In genomic region chr6:145779383-145779782, GRCm38 (mm10) we compare ENCODE assay signal across 11 mouse cellular contexts. TPM values are rescaled to one million over a fixed set of nuclear protein-coding genes. Genes with fewer than 3 reads are reported as not detected.
DNase-seq lines count a peak whose midpoint lies in the region; ATAC-seq and TF ChIP-seq lines count a peak whose summit lies in the region.
"Had no signal": no experiment of that assay in that cellular context is flagged by ENCODE, and none has a peak within 500 bp of the region (broad histone marks: within the 10 kb centered on the region; RNA-seq: fewer than 3 reads in every experiment).

No protein-coding gene starts in this region.

- ATAC-seq in heart, embryonic 11.5 days (replicated peaks; ENCODE audit: insufficient number of reproducible peaks, low FRiP score, low TSS enrichment) = 0 out of 2 replicates have a peak, but pooled peaks have one; percentile 46
- peak; percentile 91 for ATAC-seq in kidney, embryonic 16.5 days (ENCODE audit: low FRiP score, low TSS enrichment)
- no peak for ATAC-seq in cerebellum, adult (ENCODE audit: insufficient number of reproducible peaks, low FRiP score, low TSS enrichment)
- no peak for ATAC-seq in erythroid progenitor cell, adult 5-6 weeks (replicated peaks; ENCODE audit: low FRiP score, poor library complexity, severe bottlenecking)
- ATAC-seq: CD4-positive, CD25-positive, alpha-beta regulatory T cell, adult 4 months had no signal

- peak overlapping the region; percentile 58; the same call in 1 of the 2 replicates for H3K9ac ChIP-seq in heart, embryonic 11.5 days (ENCODE audit: low read depth, low read length)
- no peak overlapping the region for H3K9ac ChIP-seq in kidney, embryonic 16.5 days (replicated peaks; ENCODE audit: low read length)
- H3K9ac ChIP-seq: hindbrain, embryonic 12.5 days had no signal

- H3K36me3 ChIP-seq in heart, embryonic 11.5 days (ENCODE audit: control insufficient read depth, insufficient read depth, low read length) = no peaks in the 10 kb centered on the region
- no peaks in the 10 kb centered on the region for H3K36me3 ChIP-seq in kidney, embryonic 16.5 days (ENCODE audit: insufficient read depth, low read length)
- H3K36me3 ChIP-seq: hindbrain, embryonic 12.5 days had no signal

- no peak overlapping the region for H3K4me3 ChIP-seq in heart, embryonic 11.5 days (ENCODE audit: low read depth, low read length)
- no peak overlapping the region for H3K4me3 ChIP-seq in cortical plate, adult 2 months (ENCODE audit: insufficient read depth, low read length)
- H3K4me3 ChIP-seq in kidney, embryonic 16.5 days (ENCODE audit: low read length) = no peak overlapping the region
- H3K4me3 ChIP-seq: hindbrain, embryonic 12.5 days had no signal

- H3K4me2 ChIP-seq in heart, embryonic 11.5 days = peak overlapping the region; percentile 22; the same call in 1 of the 2 replicates
- H3K4me2 ChIP-seq in kidney, embryonic 16.5 days (replicated peaks; ENCODE audit: low read depth, low read length) = no peak overlapping the region
- H3K4me2 ChIP-seq: hindbrain, embryonic 12.5 days had no signal

- TF ChIP-seq POLR2A in cortical plate, adult 2 months (IDR thresholded peaks at IDR 0.05; ENCODE audit: extremely low read depth, insufficient read depth, low read length) = no peak

- no peak for TF ChIP-seq CTCF in cortical plate, adult 2 months (IDR thresholded peaks at IDR 0.05; ENCODE audit: extremely low read depth, insufficient read depth, low read length)

- WGBS in heart, embryonic 11.5 days (ENCODE audit: insufficient replicate concordance) = 20% methylated on average over 5 of the region's 6 CpGs
- WGBS in kidney, embryonic 16.5 days = 15% methylated on average over 6 of the region's 6 CpGs

- H3K27me3 ChIP-seq in heart, embryonic 11.5 days (ENCODE audit: control insufficient read depth, insufficient read depth, low read length) = no peaks in the 10 kb centered on the region
- H3K27me3 ChIP-seq in kidney, embryonic 16.5 days (ENCODE audit: insufficient read depth, low read length) = no peaks in the 10 kb centered on the region
- H3K27me3 ChIP-seq: hindbrain, embryonic 12.5 days had no signal

- no peaks in the 10 kb centered on the region for H3K9me3 ChIP-seq in heart, embryonic 11.5 days (replicated peaks; ENCODE audit: control insufficient read depth, low read length)
- H3K9me3 ChIP-seq in kidney, embryonic 16.5 days (ENCODE audit: low read length) = no peaks in the 10 kb centered on the region
- H3K9me3 ChIP-seq: hindbrain, embryonic 12.5 days had no signal

- no peak for DNase-seq in heart, adult 9 months (ENCODE audit: low spot score in 2 of 2)
- peak; percentile 49 for DNase-seq in lung, postnatal 10 days
- DNase-seq in layer of hippocampus, adult 9-11 months = no peak
- DNase-seq: cerebellum, postnatal 36 days had no signal

- H3K4me1 ChIP-seq in heart, embryonic 11.5 days (ENCODE audit: control insufficient read depth, insufficient read depth, low read length) = peaks cover 30% of the 10 kb centered on the region
- H3K4me1 ChIP-seq in cortical plate, adult 2 months (ENCODE audit: control insufficient read depth, insufficient read depth, low read length) = no peaks in the 10 kb centered on the region; the same call in 1 of the 2 replicates
- H3K4me1 ChIP-seq in kidney, embryonic 16.5 days (ENCODE audit: insufficient read depth, low read length) = peaks cover 20% of the 10 kb centered on the region

- H3K27ac ChIP-seq in heart, embryonic 11.5 days (ENCODE audit: low read depth, low read length) = no peak overlapping the region
- peak overlapping the region; percentile 33 for H3K27ac ChIP-seq in cortical plate, adult 2 months (ENCODE audit: insufficient read depth, low read length)
- no peak overlapping the region for H3K27ac ChIP-seq in kidney, embryonic 16.5 days (ENCODE audit: low read length)
- H3K27ac ChIP-seq: hindbrain, embryonic 12.5 days had no signal

RNA-seq across cellular contexts. Expression of gene Rassf8, which starts 32.8 kb away (rescaled TPM):
- polyA plus RNA-seq in heart, embryonic 11.5 days (2014; fragmentation: Nextera tagmentation; extraction: Ambion mirVana) = 10.0 and 12.5 TPM in 2 replicates
- polyA plus RNA-seq in cortical plate, adult 2 months (2012; rRNA removed) = 14.1 and 14.7 TPM in 2 replicates
- 4.6 and 5.9 TPM in 2 replicates for polyA plus RNA-seq in kidney, embryonic 16.5 days (2015; fragmentation: Nextera tagmentation; extraction: Ambion mirVana)
- total RNA-seq in erythroid progenitor cell, adult 5-6 weeks (2015; ENCODE audit: low replicate concordance) = 3.4 TPM in 1 of 2 replicates, not detected in the other
- total RNA-seq in erythroid progenitor cell, adult 5-6 weeks (2017; ENCODE audit: low replicate concordance) = 1.4 and 2.8 TPM in 2 replicates

Comparison
In these comparisons a context has a peak if more than half of its experiments do, and no peak if none do; other contexts are left out.
1. ATAC-seq: peak in heart, embryonic 11.5 days (single experiment) and kidney, embryonic 16.5 days (single experiment); none in cerebellum, adult (single experiment) and erythroid progenitor cell, adult 5-6 weeks (single experiment).